Mouse (Mus musculus): ENCODE measurements around the gene Cacng7. TPM values are rescaled to one million over a fixed set of nuclear protein-coding genes. Genes with fewer than 3 reads are reported as not detected.
A peak's percentile ranks its signal among the peaks of the same experiment; 100 is the strongest.

The Cacng7 gene
- polyA plus RNA-seq, 1 experiment from 2014 or later, result 3.8 TPM

GRCm38 (mm10) chr7:3310233-3310632 is 22.5 kb upstream of the Cacng7 start:
- Histone ChIP-seq H3K36me3 (ENCODE audit: control insufficient read depth, insufficient read depth, low read length) (no peaks in the 10 kb centered on the region), H3K27me3 (replicated peaks; ENCODE audit: control insufficient read depth, insufficient read depth, low read length) (no peaks in the 10 kb centered on the region), H3K9ac (ENCODE audit: low read length) (no peak overlapping the region), H3K4me1 (ENCODE audit: control insufficient read depth, insufficient read depth, low read length) (no peaks in the 10 kb centered on the region), H3K4me2 (ENCODE audit: low read length) (no peak overlapping the region), H3K4me3 (ENCODE audit: low read depth, low read length) (no peak overlapping the region), H3K27ac (ENCODE audit: low read depth, low read length) (no peak overlapping the region), H3K9me3 (replicated peaks; ENCODE audit: control insufficient read depth, low read length) (no peaks in the 10 kb centered on the region)
- ATAC-seq (no peak), DNase-seq (ENCODE audit: low spot score) (no peak)
- 97% methylated on average over 7 of the region's 7 CpGs for WGBS

GRCm38 (mm10) chr7:3313571-3313970 is 19.2 kb upstream of the Cacng7 start:
- no peak overlapping the region for H3K9ac ChIP-seq (ENCODE audit: low read length)
- 90% methylated on average over 8 of the region's 8 CpGs for WGBS
- ATAC-seq (no peak; the same call in 1 of the 2 replicates), DNase-seq (ENCODE audit: low spot score) (no peak)
- no peaks in the 10 kb centered on the region for H3K4me1 ChIP-seq (ENCODE audit: control insufficient read depth, insufficient read depth, low read length)
- no peak overlapping the region for H3K4me3 ChIP-seq (ENCODE audit: low read depth, low read length)
- no peak overlapping the region for H3K27ac ChIP-seq (ENCODE audit: low read depth, low read length)
- H3K36me3 ChIP-seq (ENCODE audit: control insufficient read depth, insufficient read depth, low read length), result no peaks in the 10 kb centered on the region
- no peak overlapping the region for H3K4me2 ChIP-seq (ENCODE audit: low read length)
- H3K27me3 ChIP-seq (replicated peaks; ENCODE audit: control insufficient read depth, insufficient read depth, low read length), result no peaks in the 10 kb centered on the region
- no peaks in the 10 kb centered on the region for H3K9me3 ChIP-seq (replicated peaks; ENCODE audit: control insufficient read depth, low read length)

DNA sequence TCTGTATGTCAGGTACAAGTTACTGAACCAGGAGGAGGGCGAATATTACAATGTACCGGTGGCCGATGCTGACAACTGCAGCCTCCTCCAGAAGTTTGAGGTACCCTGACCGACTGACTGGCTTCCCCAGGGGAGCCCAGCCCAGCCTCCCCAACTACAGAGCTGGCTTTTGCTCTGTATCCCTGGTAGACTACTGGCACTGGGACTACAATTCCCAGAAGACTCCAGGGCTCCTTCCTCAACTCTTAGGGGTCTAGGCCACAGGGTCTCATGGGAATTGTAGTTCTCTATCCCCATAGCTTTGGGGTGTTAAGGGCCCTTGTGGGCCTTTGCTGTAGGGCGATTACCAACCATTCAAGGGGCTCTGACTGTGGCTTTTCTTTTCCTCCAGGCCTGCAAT is 18.6 kb upstream of the Cacng7 start:
- Histone ChIP-seq H3K4me1 (ENCODE audit: control insufficient read depth, insufficient read depth, low read length) (no peaks in the 10 kb centered on the region), H3K36me3 (ENCODE audit: control insufficient read depth, insufficient read depth, low read length) (no peaks in the 10 kb centered on the region), H3K9ac (ENCODE audit: low read length) (no peak overlapping the region), H3K9me3 (replicated peaks; ENCODE audit: control insufficient read depth, low read length) (no peaks in the 10 kb centered on the region), H3K4me2 (ENCODE audit: low read length) (no peak overlapping the region), H3K27ac (ENCODE audit: low read depth, low read length) (no peak overlapping the region), H3K27me3 (replicated peaks; ENCODE audit: control insufficient read depth, insufficient read depth, low read length) (no peaks in the 10 kb centered on the region), H3K4me3 (ENCODE audit: low read depth, low read length) (no peak overlapping the region)
- ATAC-seq (peak; percentile 89), DNase-seq (ENCODE audit: low spot score) (peak; percentile 70)
- 67% methylated on average over 5 of the region's 5 CpGs for WGBS

DNA sequence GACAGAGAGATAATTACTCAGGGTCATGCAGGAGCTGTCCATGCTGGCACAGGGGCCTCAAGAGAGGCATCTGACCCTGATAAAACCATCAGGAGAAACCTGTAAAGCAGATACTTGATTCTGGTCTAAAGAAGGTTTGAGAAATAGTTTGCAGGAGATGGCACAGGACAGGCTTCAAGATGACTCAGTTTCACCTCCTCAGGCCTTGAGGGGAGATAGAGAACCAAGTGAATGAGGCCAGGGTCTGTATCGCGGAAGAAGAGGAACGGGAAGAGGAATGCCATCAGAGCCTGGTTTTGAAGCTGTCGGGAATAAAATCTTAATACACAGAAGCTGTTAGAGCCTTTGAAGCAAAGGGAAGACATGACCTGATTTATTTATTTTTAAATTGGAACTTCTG is 15.1 kb upstream of the Cacng7 start:
- WGBS, result 54% methylated on average over 4 of the region's 4 CpGs
- ATAC-seq (no peak), DNase-seq (ENCODE audit: low spot score) (no peak)
- no peak overlapping the region for H3K27ac ChIP-seq (ENCODE audit: low read depth, low read length)
- no peaks in the 10 kb centered on the region for H3K4me1 ChIP-seq (ENCODE audit: control insufficient read depth, insufficient read depth, low read length)
- no peaks in the 10 kb centered on the region for H3K36me3 ChIP-seq (ENCODE audit: control insufficient read depth, insufficient read depth, low read length)
- H3K4me3 ChIP-seq (ENCODE audit: low read depth, low read length), result no peak overlapping the region
- H3K9ac ChIP-seq (ENCODE audit: low read length), result no peak overlapping the region
- no peak overlapping the region for H3K4me2 ChIP-seq (ENCODE audit: low read length)
- H3K9me3 ChIP-seq (replicated peaks; ENCODE audit: control insufficient read depth, low read length), result no peaks in the 10 kb centered on the region
- H3K27me3 ChIP-seq (replicated peaks; ENCODE audit: control insufficient read depth, insufficient read depth, low read length), result no peaks in the 10 kb centered on the region

DNA sequence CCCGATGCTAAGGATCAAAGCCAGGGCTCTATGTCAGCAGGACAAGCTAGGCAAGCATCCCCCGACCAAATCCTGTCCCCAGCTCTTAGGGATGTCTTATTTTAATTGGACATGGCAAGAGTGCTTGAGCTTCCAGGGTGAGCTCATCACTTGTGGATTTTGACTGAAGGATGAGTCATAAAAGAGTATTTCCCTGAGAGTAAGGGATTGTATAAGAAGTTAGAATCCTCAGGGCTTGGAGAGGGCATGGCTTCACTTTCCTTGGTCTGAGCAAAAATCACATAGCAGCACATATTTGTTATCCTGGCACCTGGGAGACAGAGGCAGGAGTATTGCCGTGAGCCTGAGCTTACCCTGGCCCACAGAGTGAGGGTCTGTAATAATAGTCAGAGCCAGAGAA is 11.9 kb upstream of the Cacng7 start:
- no peak for ATAC-seq
- 79% methylated on average over 3 of the region's 3 CpGs for WGBS

DNA sequence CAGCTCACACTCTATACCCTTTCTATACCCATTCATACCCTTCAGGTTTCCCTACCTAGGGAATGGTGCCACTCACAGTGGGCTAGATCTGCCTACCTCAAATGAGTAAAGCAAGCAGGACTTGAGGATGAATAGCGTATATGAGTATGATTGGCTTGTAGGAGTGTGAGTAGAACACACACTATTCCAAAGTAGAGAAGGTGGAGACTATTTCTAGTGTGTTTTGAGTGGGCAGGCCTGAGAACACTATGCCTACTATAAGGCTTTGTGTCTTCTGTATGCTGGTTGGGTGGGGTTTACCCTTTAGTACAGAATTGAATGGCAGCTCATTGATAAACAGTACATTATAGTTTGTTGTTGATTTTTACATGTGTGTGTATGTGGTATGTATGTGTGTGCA is 8.9 kb upstream of the Cacng7 start:
- H3K27ac ChIP-seq (ENCODE audit: low read depth, low read length), result no peak overlapping the region
- H3K9me3 ChIP-seq (replicated peaks; ENCODE audit: control insufficient read depth, low read length), result no peaks in the 10 kb centered on the region
- H3K9ac ChIP-seq (ENCODE audit: low read length), result no peak overlapping the region
- no peaks in the 10 kb centered on the region for H3K4me1 ChIP-seq (ENCODE audit: control insufficient read depth, insufficient read depth, low read length)
- ATAC-seq (no peak), DNase-seq (ENCODE audit: low spot score) (no peak)
- 85% methylated on average over 1 of the region's 1 CpGs for WGBS
- H3K4me2 ChIP-seq (ENCODE audit: low read length), result no peak overlapping the region
- H3K4me3 ChIP-seq (ENCODE audit: low read depth, low read length), result no peak overlapping the region
- H3K36me3 ChIP-seq (ENCODE audit: control insufficient read depth, insufficient read depth, low read length), result no peaks in the 10 kb centered on the region
- no peaks in the 10 kb centered on the region for H3K27me3 ChIP-seq (replicated peaks; ENCODE audit: control insufficient read depth, insufficient read depth, low read length)

More for the DNA sequence above, 11.9 kb upstream of the Cacng7 start:
- no peak overlapping the region for H3K9ac ChIP-seq (ENCODE audit: low read length)
- no peaks in the 10 kb centered on the region for H3K9me3 ChIP-seq (replicated peaks; ENCODE audit: control insufficient read depth, low read length)
- no peaks in the 10 kb centered on the region for H3K27me3 ChIP-seq (replicated peaks; ENCODE audit: control insufficient read depth, insufficient read depth, low read length)
- no peak for DNase-seq (ENCODE audit: low spot score)
- no peak overlapping the region for H3K4me2 ChIP-seq (ENCODE audit: low read length)
- no peak overlapping the region for H3K27ac ChIP-seq (ENCODE audit: low read depth, low read length)
- H3K36me3 ChIP-seq (ENCODE audit: control insufficient read depth, insufficient read depth, low read length), result no peaks in the 10 kb centered on the region
- no peaks in the 10 kb centered on the region for H3K4me1 ChIP-seq (ENCODE audit: control insufficient read depth, insufficient read depth, low read length)
- no peak overlapping the region for H3K4me3 ChIP-seq (ENCODE audit: low read depth, low read length)

- Histone ChIP-seq H3K27ac (ENCODE audit: low read depth, low read length) (no peak overlapping the region), H3K27me3 (replicated peaks; ENCODE audit: control insufficient read depth, insufficient read depth, low read length) (no peaks in the 10 kb centered on the region), H3K9ac (ENCODE audit: low read length) (no peak overlapping the region), H3K4me1 (ENCODE audit: control insufficient read depth, insufficient read depth, low read length) (no peaks in the 10 kb centered on the region), H3K4me2 (ENCODE audit: low read length) (no peak overlapping the region), H3K9me3 (replicated peaks; ENCODE audit: control insufficient read depth, low read length) (no peaks in the 10 kb centered on the region), H3K36me3 (ENCODE audit: control insufficient read depth, insufficient read depth, low read length) (no peaks in the 10 kb centered on the region), H3K4me3 (ENCODE audit: low read depth, low read length) (no peak overlapping the region)
- WGBS, result 77% methylated on average over 4 of the region's 4 CpGs
- DNase-seq (ENCODE audit: low spot score) (no peak), ATAC-seq (no peak)
Observed at GRCm38 (mm10) chr7:3327961-3328360, 4.8 kb upstream of the Cacng7 start.

DNA sequence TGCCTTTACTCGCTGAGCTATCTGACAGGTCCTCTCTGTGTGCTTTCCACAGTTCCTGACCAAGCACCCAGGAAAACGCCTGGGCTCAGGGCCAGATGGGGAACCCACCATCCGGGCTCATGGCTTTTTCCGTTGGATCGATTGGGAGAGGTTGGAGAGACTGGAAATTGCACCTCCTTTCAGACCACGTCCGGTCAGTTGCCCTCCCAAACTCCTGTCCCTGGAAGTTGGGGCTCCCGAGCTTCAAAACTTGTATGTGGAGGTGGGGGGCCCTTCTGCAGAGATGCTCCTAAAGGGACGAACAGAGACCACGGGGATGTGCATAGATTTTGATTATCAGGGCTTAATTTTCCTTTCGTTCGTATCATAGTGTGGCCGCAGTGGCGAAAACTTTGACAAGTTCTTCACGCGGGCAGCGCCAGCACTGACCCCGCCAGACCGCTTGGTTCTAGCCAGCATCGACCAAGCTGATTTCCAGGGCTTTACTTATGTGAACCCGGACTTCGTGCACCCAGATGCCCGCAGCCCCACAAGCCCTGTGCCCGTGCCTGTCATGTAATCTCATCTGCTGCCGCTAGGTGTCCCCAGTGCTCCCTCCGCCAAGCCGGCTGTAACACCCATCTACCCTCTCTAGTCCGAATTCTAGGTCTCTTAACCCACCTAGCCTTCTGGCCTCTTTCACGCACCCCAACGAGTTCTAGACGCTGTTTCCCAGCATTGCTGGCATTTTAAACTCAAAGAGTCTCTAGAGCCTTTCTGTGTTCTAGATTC is 2.8 kb upstream of the Cacng7 start:
- Histone ChIP-seq H3K36me3 (ENCODE audit: control insufficient read depth, insufficient read depth, low read length) (no peaks in the 10 kb centered on the region), H3K9me3 (replicated peaks; ENCODE audit: control insufficient read depth, low read length) (no peaks in the 10 kb centered on the region), H3K4me1 (ENCODE audit: control insufficient read depth, insufficient read depth, low read length) (peaks cover 10% of the 10 kb centered on the region), H3K27ac (ENCODE audit: low read depth, low read length) (no peak overlapping the region), H3K9ac (ENCODE audit: low read length) (no peak overlapping the region), H3K4me3 (ENCODE audit: low read depth, low read length) (no peak overlapping the region), H3K27me3 (replicated peaks; ENCODE audit: control insufficient read depth, insufficient read depth, low read length) (no peaks in the 10 kb centered on the region), H3K4me2 (ENCODE audit: low read length) (peak overlapping the region; percentile 18; the same call in 1 of the 2 replicates)
- DNase-seq (ENCODE audit: low spot score) (peak; percentile 78), ATAC-seq (no peak)
- WGBS, result 20% methylated on average over 31 of the region's 31 CpGs

DNA sequence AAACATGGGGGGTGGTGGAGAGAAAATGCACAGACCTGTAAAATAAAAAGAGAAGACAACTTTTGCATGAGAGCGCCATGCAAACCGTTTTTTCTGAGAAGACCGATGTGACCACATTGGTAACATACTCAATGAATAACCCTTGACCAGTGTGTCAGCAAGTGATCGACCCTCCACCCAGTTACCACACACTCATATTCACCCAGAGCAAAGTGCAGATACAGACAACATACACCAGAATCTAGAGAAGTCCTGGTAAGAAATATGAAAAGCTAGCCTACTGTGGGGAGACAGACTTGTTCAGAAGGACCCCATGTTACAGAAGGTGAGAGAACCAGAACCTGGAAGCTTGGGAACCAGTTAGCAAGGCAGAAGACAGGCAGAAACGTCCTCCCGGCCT is 1.6 kb upstream of the Cacng7 start:
- ATAC-seq, result peak; percentile 1; the same call in 1 of the 2 replicates
- H3K27ac ChIP-seq (ENCODE audit: low read depth, low read length), result no peak overlapping the region

More for the DNA sequence above, 1.6 kb upstream of the Cacng7 start:
- Histone ChIP-seq H3K9me3 (replicated peaks; ENCODE audit: control insufficient read depth, low read length) (no peaks in the 10 kb centered on the region), H3K4me3 (ENCODE audit: low read depth, low read length) (peak overlapping the region; percentile 75), H3K4me2 (ENCODE audit: low read length) (peak overlapping the region; percentile 60), H3K9ac (ENCODE audit: low read length) (0 out of 2 replicates have a peak overlapping the region, but pooled peaks have one; percentile 21), H3K27me3 (replicated peaks; ENCODE audit: control insufficient read depth, insufficient read depth, low read length) (no peaks in the 10 kb centered on the region), H3K36me3 (ENCODE audit: control insufficient read depth, insufficient read depth, low read length) (no peaks in the 10 kb centered on the region), H3K4me1 (ENCODE audit: control insufficient read depth, insufficient read depth, low read length) (peaks cover 10% of the 10 kb centered on the region)
- whole genome bisulfite sequencing, result 54% methylated on average over 6 of the region's 6 CpGs
- no peak for DNase-seq (ENCODE audit: low spot score)

All from forebrain, embryonic 14.5 days (tissue).